Mouse (Mus musculus) CH12.LX (cell line): ENCODE results near the gene Akap7. TPM values are rescaled to one million over a fixed set of nuclear protein-coding genes. Genes with fewer than 3 reads are reported as not detected.
A peak's percentile ranks its signal among the peaks of the same experiment; 100 is the strongest.

Source experiments
- DNase-seq: peaks from one replicate; pipeline ENCODE4 v3.0.0-alpha.2; 2013; ENCODE audit errors: extremely low read depth
- H3K27ac ChIP-seq: 2 replicates; pipeline ENCODE4 v1.5.1; 2012; ENCODE audit warnings: low read depth, mild to moderate bottlenecking, control low read depth, moderate library complexity; ENCODE audit not compliant: insufficient read depth
- H3K27me3 ChIP-seq: replicated peaks from 2 replicates; pipeline ENCODE3; 2012; ENCODE audit warnings: inconsistent platforms
- H3K36me3 ChIP-seq, 2 experiments: replicated peaks in 1 of 2; 2 replicates each; pipeline versions ENCODE3 to v1.6.1; 2012; ENCODE audit warnings: inconsistent platforms in 1 of 2, low read length in 1 of 2, mild to moderate bottlenecking in 1 of 2, mixed read lengths in 1 of 2, moderate library complexity in 1 of 2; ENCODE audit not compliant: control insufficient read depth in 1 of 2, insufficient read depth in 1 of 2
- H3K4me1 ChIP-seq, 2 experiments: 2 replicates each; pipeline ENCODE4 v1.6.1; 2012; ENCODE audit warnings: inconsistent platforms in 1 of 2, moderate library complexity in 1 of 2; ENCODE audit not compliant: insufficient read depth in 2 of 2, control insufficient read depth in 1 of 2
- H3K4me2 ChIP-seq: 2 replicates; pipeline ENCODE4 v1.6.1; 2012; ENCODE audit warnings: low read depth, mild to moderate bottlenecking, control low read depth; ENCODE audit not compliant: poor library complexity, insufficient read depth, severe bottlenecking
- H3K4me3 ChIP-seq, 3 experiments: fragments of 150-350 bp in 1 of 3; sonication (generic) in 1 of 3; replicated peaks in 1 of 3; 2 replicates each; pipeline versions ENCODE3 to v1.5.1; 2011 to 2012; ENCODE audit warnings: low read depth in 2 of 3, low read length in 2 of 3, mild to moderate bottlenecking in 2 of 3, moderate library complexity in 2 of 3, control low read depth in 1 of 3, improper control_type of control experiment in 1 of 3, inconsistent platforms in 1 of 3, mixed read lengths in 1 of 3; ENCODE audit not compliant: poor library complexity in 1 of 3
- H3K79me2 ChIP-seq: replicated peaks from 2 replicates; pipeline ENCODE4 v1.6.1; 2012; ENCODE audit warnings: mild to moderate bottlenecking, moderate library complexity; ENCODE audit not compliant: control insufficient read depth, poor library complexity, insufficient read depth, severe bottlenecking; ENCODE audit errors: extremely low read depth
- H3K9ac ChIP-seq: 2 replicates; pipeline ENCODE4 v1.6.1; 2012; ENCODE audit warnings: low read depth, mild to moderate bottlenecking, control low read depth, moderate library complexity; ENCODE audit not compliant: insufficient read depth
- H3K9me3 ChIP-seq: replicated peaks from 2 replicates; pipeline ENCODE3; 2012; ENCODE audit warnings: low read length, inconsistent platforms, mixed read lengths
- BHLHE40 ChIP-seq: IDR thresholded peaks from 2 replicates; pipeline ENCODE4 v1.6.1; 2011; ENCODE audit warnings: mild to moderate bottlenecking, low read depth, low read length, improper control_type of control experiment
- CHD1 ChIP-seq: IDR thresholded peaks from 2 replicates; pipeline ENCODE4 v1.6.1; 2012; ENCODE audit warnings: low read depth, low read length, improper control_type of control experiment, inconsistent platforms
- CHD2 ChIP-seq: IDR thresholded peaks from 2 replicates; pipeline ENCODE4 v1.6.1; 2011; ENCODE audit warnings: low read length, improper control_type of control experiment
- E2F4 ChIP-seq: IDR thresholded peaks from 2 replicates; pipeline ENCODE4 v1.6.1; 2011; ENCODE audit warnings: low read depth, low read length, improper control_type of control experiment; ENCODE audit not compliant: insufficient replicate concordance
- EP300 ChIP-seq: IDR thresholded peaks from 2 replicates; pipeline ENCODE4 v1.6.1; 2011; ENCODE audit warnings: low read length, improper control_type of control experiment
- HCFC1 ChIP-seq: IDR thresholded peaks from 2 replicates; pipeline ENCODE4 v1.6.1; 2012; ENCODE audit warnings: low read depth, mild to moderate bottlenecking, inconsistent platforms, low read length, improper control_type of control experiment
- IRF4 ChIP-seq: IDR thresholded peaks from 2 replicates; pipeline ENCODE4 v1.6.1; 2014; ENCODE audit warnings: low read depth, mild to moderate bottlenecking, inconsistent platforms, low read length, improper control_type of control experiment
- MAFK ChIP-seq: IDR thresholded peaks from 2 replicates; pipeline ENCODE4 v1.6.1; 2011; ENCODE audit warnings: low read length, improper control_type of control experiment; ENCODE audit not compliant: insufficient replicate concordance
- MAX ChIP-seq: IDR thresholded peaks from 2 replicates; pipeline ENCODE4 v1.6.1; 2011; ENCODE audit warnings: low read length, improper control_type of control experiment
- MAZ ChIP-seq: IDR thresholded peaks from 2 replicates; pipeline ENCODE4 v1.6.1; 2012; ENCODE audit warnings: low read depth, mild to moderate bottlenecking, inconsistent platforms, low read length, improper control_type of control experiment, moderate library complexity
- MXI1 ChIP-seq: IDR thresholded peaks from 2 replicates; pipeline ENCODE4 v1.6.1; 2011; ENCODE audit warnings: mild to moderate bottlenecking, low read depth, low read length, improper control_type of control experiment
- MYC ChIP-seq: IDR thresholded peaks from 2 replicates; pipeline ENCODE4 v1.6.1; 2011; ENCODE audit warnings: low read depth, mild to moderate bottlenecking, improper control_type of control experiment, low read length
- NRF1 ChIP-seq: IDR thresholded peaks from 2 replicates; pipeline ENCODE4 v1.6.1; 2014; ENCODE audit warnings: low read depth, mild to moderate bottlenecking, inconsistent platforms, low read length, improper control_type of control experiment, moderate library complexity
- POLR2A ChIP-seq: IDR thresholded peaks from 2 replicates; pipeline ENCODE4 v1.6.1; 2011; ENCODE audit warnings: low read depth, mild to moderate bottlenecking, improper control_type of control experiment, low read length
- POLR2AphosphoS2 ChIP-seq: IDR thresholded peaks from 2 replicates; pipeline ENCODE4 v1.6.1; 2011; ENCODE audit warnings: low read depth, low read length, improper control_type of control experiment
- RAD21 ChIP-seq: IDR thresholded peaks from 2 replicates; pipeline ENCODE4 v1.6.1; 2011; ENCODE audit warnings: low read depth, mild to moderate bottlenecking, low read length, improper control_type of control experiment, moderate library complexity
- RCOR1 ChIP-seq: conservative IDR thresholded peaks from 2 replicates; pipeline ENCODE4 v1.6.1; 2012; ENCODE audit warnings: low read depth, mild to moderate bottlenecking, inconsistent platforms, low read length, improper control_type of control experiment
- TBP ChIP-seq: conservative IDR thresholded peaks from 2 replicates; pipeline ENCODE4 v1.6.1; 2011; ENCODE audit warnings: low read depth, low read length, improper control_type of control experiment
- TCF12 ChIP-seq: IDR thresholded peaks from 2 replicates; pipeline ENCODE4 v1.6.1; 2014; ENCODE audit warnings: low read depth, mild to moderate bottlenecking, inconsistent platforms, low read length, improper control_type of control experiment
- USF1 ChIP-seq: IDR thresholded peaks from 2 replicates; pipeline ENCODE4 v1.6.1; 2014; ENCODE audit warnings: low read depth, mild to moderate bottlenecking, inconsistent platforms, low read length, improper control_type of control experiment
- USF2 ChIP-seq: conservative IDR thresholded peaks from 2 replicates; pipeline ENCODE4 v1.6.1; 2011; ENCODE audit warnings: low read depth, low read length, improper control_type of control experiment
- ZC3H11A ChIP-seq: IDR thresholded peaks from 2 replicates; pipeline ENCODE4 v1.6.1; 2012; ENCODE audit warnings: low read depth, mild to moderate bottlenecking, inconsistent platforms, low read length, improper control_type of control experiment
- ZKSCAN1 ChIP-seq: IDR thresholded peaks from 2 replicates; pipeline ENCODE4 v1.6.1; 2012; ENCODE audit warnings: low read depth, inconsistent platforms, low read length, improper control_type of control experiment, borderline replicate concordance
- ZNF384 ChIP-seq: IDR thresholded peaks from 2 replicates; pipeline ENCODE4 v1.6.1; 2012; ENCODE audit warnings: low read depth, low read length, improper control_type of control experiment, inconsistent platforms
- dilution Hi-C: fragments of 300-500 bp; cut with MboI; formaldehyde crosslinking; loops from 2 replicates; pipeline ENCODE4 v1.14.3; 2020; ENCODE audit warnings: low sequenced_read_pairs; ENCODE audit not compliant: extremely low pct_unique_long_range_greater_than_20kb, extremely low pct_ligation_motif_present
- in situ Hi-C: fragments of 300-500 bp; cut with MboI; formaldehyde crosslinking; loops from 3 replicates; pipeline ENCODE4 v1.14.3; 2019; ENCODE audit warnings: low sequenced_read_pairs, low pct_ligation_motif_present, low pct_unique_long_range_greater_than_20kb, mixed read lengths
- polyA plus RNA-seq: library from polyadenylated mRNA; unstranded; fragments of >175 nt; gene quantifications from 2 replicates; pipeline ENCODE4 v1.2.1, GENCODE M21; 2012; ENCODE audit warnings: low read depth; ENCODE audit not compliant: insufficient read length
- total RNA-seq, 2 experiments: library from RNA; depleted of rRNA; stranded (reverse); fragments of 300-350 nt in 1 of 2; fragments of >200 nt in 1 of 2; gene quantifications; 2 replicates each; pipeline ENCODE4 v1.2.3; 2012 to 2014

Gene Akap7
- total and polyA plus RNA-seq, 3 experiments: 6.2 to 12.1 (median 7.1) TPM

DNA sequence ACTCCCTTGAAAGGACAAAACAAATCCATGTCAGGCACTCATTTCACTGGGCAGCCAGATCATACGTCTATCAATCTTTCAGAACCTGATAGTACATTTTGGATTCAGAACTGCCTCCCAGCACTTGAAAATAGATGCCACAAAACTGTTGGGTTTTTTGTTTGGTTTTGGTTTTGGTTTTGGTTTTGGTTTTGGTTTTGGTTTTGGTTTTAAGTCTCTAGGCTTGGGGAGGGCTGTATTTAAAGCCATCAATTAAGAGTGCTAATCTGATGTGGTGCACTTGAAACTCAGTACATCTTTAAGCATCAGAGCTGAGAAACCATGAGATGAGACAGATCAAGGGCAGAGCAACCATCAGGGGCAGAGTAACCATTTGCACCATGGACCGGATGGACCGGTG is 86.9 kb downstream of the Akap7 start (continued):
- no peak; the same call in 1 of the 2 replicates for TF ChIP-seq MYC
- no peak for TF ChIP-seq BHLHE40
- TF ChIP-seq MAZ: peak; percentile 73
- TF ChIP-seq RCOR1: no peak
- TF ChIP-seq NRF1: no peak

DNA sequence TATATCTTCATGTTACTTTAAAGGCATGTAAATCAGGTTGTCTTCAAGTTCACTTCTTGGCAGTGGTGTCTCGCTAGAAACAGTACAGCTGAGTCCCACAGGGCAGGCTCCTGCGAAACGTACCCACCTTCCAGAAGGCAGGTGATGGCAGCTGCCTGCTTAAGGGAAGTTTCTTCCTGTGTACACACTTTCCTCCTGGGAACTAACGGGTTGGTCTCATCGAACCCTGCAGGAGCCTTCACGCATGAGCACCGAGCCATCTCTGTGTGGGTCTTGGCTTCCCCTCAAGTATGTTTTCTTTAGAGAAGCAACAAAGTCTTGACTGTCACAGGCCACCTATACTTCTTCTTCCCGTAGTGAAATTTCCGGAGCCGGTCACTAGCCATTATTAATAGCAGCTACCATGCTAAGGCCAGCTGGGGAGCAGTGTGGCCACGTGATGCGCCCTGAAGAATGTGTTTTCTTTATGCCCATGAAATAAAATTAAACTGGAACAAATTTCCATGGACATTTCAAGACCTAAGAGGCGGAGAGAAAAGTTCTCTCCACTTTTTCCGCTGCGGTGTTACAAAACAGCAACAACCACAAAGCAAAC is 87.7 kb downstream of the Akap7 start:
- no peaks in the 10 kb centered on the region for H3K27me3 ChIP-seq
- in situ Hi-C loops: loop anchor here (5.0 to 10.0 kb wide), 2 partner anchors 263 to 345 kb away; no protein-coding TSS in a partner anchor
- dilution Hi-C loops: no loop called here
- H3K4me2 ChIP-seq: peak overlapping the region; percentile 58
- H3K4me3 ChIP-seq: peak overlapping the region; percentile 57 to 85 (median 71)
- peak overlapping the region; percentile 80 for H3K27ac ChIP-seq
- H3K36me3 ChIP-seq: peaks cover 0 to 3% of the 10 kb centered on the region in 2 experiments
- H3K9ac ChIP-seq: peak overlapping the region; percentile 23
- peaks cover 5 to 18% of the 10 kb centered on the region in 2 experiments; a peak in 3 of 4 replicates for H3K4me1 ChIP-seq
- TF ChIP-seq TBP (no peak), IRF4 (no peak), USF2 (peak; percentile 72), POLR2A (no peak), CHD1 (no peak), USF1 (peak; percentile 78), MYC (no peak), POLR2AphosphoS2 (no peak), RAD21 (no peak), BHLHE40 (0 out of 2 replicates have a peak, but pooled peaks have one; percentile 35), ZKSCAN1 (no peak), HCFC1 (no peak), MAFK (no peak), EP300 (no peak), TCF12 (peak; percentile 34; the same call in 1 of the 2 replicates), MAX (peak; percentile 58), E2F4 (no peak), MXI1 (peak; percentile 47; the same call in 1 of the 2 replicates), NRF1 (peak; percentile 44; the same call in 1 of the 2 replicates), ZC3H11A (no peak), CHD2 (no peak), ZNF384 (no peak)
- TF ChIP-seq, all 38 proteins: peak for 7
- H3K9me3 ChIP-seq: no peaks in the 10 kb centered on the region
- H3K79me2 ChIP-seq: no peaks in the 10 kb centered on the region
- DNase-seq: peak; percentile 49
